Mouse (Mus musculus): ENCODE results near the gene Gm867.

DNA sequence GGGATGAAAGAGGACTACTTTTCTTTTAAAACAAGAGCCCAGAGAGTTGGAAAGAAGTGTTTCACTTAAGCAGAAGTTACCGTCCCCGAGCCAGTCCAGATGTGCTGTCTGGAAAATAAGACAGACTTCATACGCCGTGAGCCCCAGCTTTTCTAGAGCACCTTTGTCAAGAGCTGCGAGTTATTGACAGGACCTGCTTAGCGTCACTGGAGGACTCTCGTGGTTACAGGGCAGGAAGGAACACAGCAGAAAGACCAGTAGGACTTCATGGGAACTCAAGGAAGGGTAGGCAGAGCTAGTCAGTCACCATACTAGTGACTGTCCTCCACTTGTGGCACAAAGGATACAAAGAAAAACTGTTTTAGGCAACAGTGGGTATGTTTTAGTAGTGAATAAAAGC, 24.9 kb downstream of the Gm867 start:
- TF ChIP-seq CTCF (IDR thresholded peaks at IDR 0.05; ENCODE audit: borderline replicate concordance, insufficient read depth, low read depth, low read length): no peak
- TF ChIP-seq POLR2A (IDR thresholded peaks at IDR 0.05; ENCODE audit: borderline replicate concordance, insufficient read depth, low read length): no peak
